33 mouse cellular contexts compared by ENCODE assay signal in genomic region chr4:144433216-144433615, GRCm38 (mm10). TPM values are rescaled to one million over a fixed set of nuclear protein-coding genes. Genes with fewer than 3 reads are reported as not detected.
"Had no signal": no experiment of that assay in that cellular context is flagged by ENCODE, and none has a peak within 500 bp of the region (broad histone marks: within the 10 kb centered on the region; RNA-seq: fewer than 3 reads in every experiment).

No protein-coding gene starts in this region.

- DNase-seq: cerebellum, adult 2 months; cerebellum, adult 8-10 months; cerebellum, adult 9-10 months; cerebellum, postnatal 10 days; cerebellum, postnatal 14 days; cerebellum, postnatal 25 days; cerebellum, postnatal 36 days; embryo, embryonic 11 days; forebrain, postnatal 0 days; gastrocnemius, adult 2 months; gastrocnemius, postnatal 10 days; gastrocnemius, postnatal 14 days; gastrocnemius, postnatal 25 days; gastrocnemius, postnatal 36 days; heart, adult 18-20 months; heart, adult 2 months had no signal

RNA-seq across cellular contexts. Expression of gene 1700012P22Rik, which starts 5.4 kb away (rescaled TPM):
- polyA plus RNA-seq: cerebellum, adult 2 months; cortical plate, adult 2 months; embryonic facial prominence, embryonic 10.5 days; embryonic facial prominence, embryonic 11.5 days; embryonic facial prominence, embryonic 12.5 days; embryonic facial prominence, embryonic 13.5 days; embryonic facial prominence, embryonic 14.5 days; erythroblast, embryonic 14.5 days; forebrain, embryonic 10.5 days; forebrain, embryonic 11.5 days; forebrain, embryonic 12.5 days; forebrain, embryonic 13.5 days; forebrain, embryonic 14.5 days; forebrain, embryonic 15.5 days; forebrain, embryonic 16.5 days; forebrain, postnatal 0 days; frontal cortex, adult 2 months; heart, adult 2 months; heart, embryonic 10.5 days had no signal

RNA-seq across cellular contexts. Expression of gene Gm9944, which starts 19.9 kb away (rescaled TPM):
- polyA plus RNA-seq: cerebellum, adult 2 months; cortical plate, adult 2 months; embryonic facial prominence, embryonic 10.5 days; embryonic facial prominence, embryonic 11.5 days; embryonic facial prominence, embryonic 12.5 days; embryonic facial prominence, embryonic 13.5 days; embryonic facial prominence, embryonic 14.5 days; embryonic facial prominence, embryonic 15.5 days; erythroblast, embryonic 14.5 days; forebrain, embryonic 10.5 days; forebrain, embryonic 11.5 days; forebrain, embryonic 12.5 days; forebrain, embryonic 13.5 days; forebrain, embryonic 14.5 days; forebrain, embryonic 15.5 days; forebrain, embryonic 16.5 days; forebrain, postnatal 0 days; frontal cortex, adult 2 months; heart, adult 2 months; heart, embryonic 10.5 days had no signal

RNA-seq across cellular contexts. Expression of gene Pramef12, which starts 25.0 kb away (rescaled TPM):
- polyA plus RNA-seq: cerebellum, adult 2 months; cortical plate, adult 2 months; embryonic facial prominence, embryonic 11.5 days; embryonic facial prominence, embryonic 12.5 days; erythroblast, embryonic 14.5 days; forebrain, embryonic 10.5 days; forebrain, embryonic 11.5 days; forebrain, embryonic 12.5 days; forebrain, embryonic 13.5 days; forebrain, embryonic 14.5 days; forebrain, embryonic 15.5 days; forebrain, embryonic 16.5 days; forebrain, postnatal 0 days had no signal

RNA-seq across cellular contexts. Expression of gene Aadacl3, which starts 30.3 kb away (rescaled TPM):
- polyA plus RNA-seq: cerebellum, adult 2 months; cortical plate, adult 2 months; embryonic facial prominence, embryonic 10.5 days; embryonic facial prominence, embryonic 11.5 days; embryonic facial prominence, embryonic 12.5 days; embryonic facial prominence, embryonic 13.5 days; embryonic facial prominence, embryonic 14.5 days; embryonic facial prominence, embryonic 15.5 days; erythroblast, embryonic 14.5 days; forebrain, embryonic 10.5 days; forebrain, embryonic 11.5 days; forebrain, embryonic 12.5 days; forebrain, embryonic 13.5 days; forebrain, embryonic 14.5 days; forebrain, embryonic 15.5 days; forebrain, embryonic 16.5 days; forebrain, postnatal 0 days; frontal cortex, adult 2 months; heart, adult 2 months; heart, embryonic 10.5 days had no signal

RNA-seq across cellular contexts. Expression of gene Pramef20, which starts 55.5 kb away (rescaled TPM):
- polyA plus RNA-seq: cerebellum, adult 2 months; cortical plate, adult 2 months; embryonic facial prominence, embryonic 10.5 days; embryonic facial prominence, embryonic 11.5 days; embryonic facial prominence, embryonic 12.5 days; embryonic facial prominence, embryonic 13.5 days; embryonic facial prominence, embryonic 15.5 days; erythroblast, embryonic 14.5 days; forebrain, embryonic 10.5 days; forebrain, embryonic 11.5 days; forebrain, embryonic 12.5 days; forebrain, embryonic 13.5 days; forebrain, embryonic 14.5 days; forebrain, embryonic 15.5 days; forebrain, embryonic 16.5 days; forebrain, postnatal 0 days; frontal cortex, adult 2 months; heart, adult 2 months; heart, embryonic 10.5 days had no signal
